Mouse (Mus musculus) heart, postnatal 0 days (tissue): ENCODE results near the gene Fam25c. TPM values are rescaled to one million over a fixed set of nuclear protein-coding genes. Genes with fewer than 3 reads are reported as not detected.
"Not testable (repeated sequence)": the region's sequence is repeated elsewhere in the genome, so short reads cannot be mapped to it uniquely, and the experiment has no call there.

ENCODE experiments used
- ATAC-seq: fragments of 200-750 bp; cut with Nextera tagmentation; 2 replicates; pipeline ENCODE4 v1.8.0; 2017; ENCODE audit warnings: low read depth, moderate number of reproducible peaks, moderate library complexity; ENCODE audit not compliant: insufficient read depth
- DNase-seq: peaks from one replicate; pipeline ENCODE4 v3.0.0-alpha.2; 2016; ENCODE audit warnings: low spot score
- H3K27ac ChIP-seq: fragments of 300-500 bp; sonication (generic); 2 replicates; pipeline ENCODE4 v1.5.1; 2014; ENCODE audit warnings: low read depth, mild to moderate bottlenecking
- H3K27me3 ChIP-seq: fragments of 300-500 bp; sonication (generic); 2 replicates; pipeline ENCODE4 v1.6.1; 2014; ENCODE audit warnings: low read length, mixed read lengths; ENCODE audit not compliant: control insufficient read depth, insufficient read depth
- H3K36me3 ChIP-seq: fragments of 300-500 bp; sonication (generic); replicated peaks from 2 replicates; pipeline ENCODE4 v1.6.1; 2014; ENCODE audit warnings: low read length, mixed read lengths; ENCODE audit not compliant: control insufficient read depth, insufficient read depth
- H3K4me1 ChIP-seq: fragments of 300-500 bp; sonication (generic); 2 replicates; pipeline ENCODE4 v1.6.1; 2014; ENCODE audit warnings: antibody characterized with exemption; ENCODE audit not compliant: control insufficient read depth, insufficient read depth
- H3K4me2 ChIP-seq: fragments of 300-500 bp; sonication (generic); 2 replicates; pipeline ENCODE4 v1.6.1; 2014; ENCODE audit warnings: low read depth, mild to moderate bottlenecking, low read length, moderate library complexity
- H3K4me3 ChIP-seq: fragments of 300-500 bp; sonication (generic); 2 replicates; pipeline ENCODE4 v1.5.1; 2014; ENCODE audit warnings: low read depth, low read length
- H3K9ac ChIP-seq: fragments of 300-500 bp; sonication (generic); replicated peaks from 2 replicates; pipeline ENCODE4 v1.6.1; 2014; ENCODE audit warnings: low read depth, low read length, mixed read lengths
- H3K9me3 ChIP-seq: fragments of 300-500 bp; sonication (generic); replicated peaks from 2 replicates; pipeline ENCODE4 v1.6.1; 2016; ENCODE audit warnings: low read length; ENCODE audit not compliant: control insufficient read depth
- CTCF ChIP-seq: IDR thresholded peaks from 2 replicates; pipeline ENCODE4 v1.5.1; 2016; ENCODE audit warnings: antibody characterized with exemption, control low read depth, low read depth
- EP300 ChIP-seq: IDR thresholded peaks from 2 replicates; pipeline ENCODE4 v1.6.1; 2016; ENCODE audit warnings: antibody characterized with exemption, low read depth
- WGBS: fragments of 180-500 bp; shearing (Covaris S2); extraction: QIAGEN DNeasy Blood & Tissue Kit; methylation state at CpG from one replicate; pipeline ENCODE4 v1.1.7; 2014; 5-methylcytosine and 5-hydroxymethylcytosine counted together
- polyA plus RNA-seq: library from polyadenylated mRNA; unstranded; fragments of >200 nt; fragmentation: Nextera tagmentation; extraction: Ambion mirVana; gene quantifications from 2 replicates; pipeline ENCODE4 v1.2.1, GENCODE M21; 2015
- total RNA-seq: library from RNA; depleted of rRNA; stranded (reverse); fragments of >200 nt; gene quantifications from 2 replicates; pipeline ENCODE4 v1.2.3, GENCODE M21; 2014; ENCODE audit warnings: low replicate concordance

The Fam25c gene
- total and polyA plus RNA-seq, 2 experiments from 2014 or later = not detected

DNA sequence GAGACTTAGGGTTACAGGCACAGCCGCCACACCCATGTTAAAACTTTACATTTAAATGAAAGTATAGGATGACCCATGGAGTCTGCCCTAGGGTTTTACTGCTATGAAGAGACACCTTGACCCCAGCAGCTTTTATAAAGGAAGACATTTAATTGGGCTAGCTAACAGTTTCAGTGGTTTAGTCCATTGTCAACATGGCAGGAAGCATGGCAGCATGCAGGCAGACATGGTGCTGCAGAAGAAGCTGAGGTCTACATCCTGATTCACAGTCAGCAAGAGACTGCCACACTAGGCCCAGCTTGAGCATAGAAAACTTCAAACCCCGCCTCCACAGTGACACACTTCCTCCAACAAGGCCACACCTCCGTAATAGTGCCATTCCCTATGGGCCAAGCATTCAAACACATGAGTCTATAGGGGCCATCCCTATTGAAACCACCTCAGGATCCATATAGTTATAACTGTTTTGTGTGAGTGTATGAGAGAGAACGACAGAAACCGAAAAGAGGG lies 31.6 kb downstream of the Fam25c start:
- Histone ChIP-seq H3K27me3 (no peaks in the 10 kb centered on the region), H3K4me1 (no peaks in the 10 kb centered on the region), H3K4me3 (no peak overlapping the region), H3K4me2 (no peak overlapping the region), H3K36me3 (peaks cover 55% of the 10 kb centered on the region), H3K9me3 (no peaks in the 10 kb centered on the region), H3K27ac (no peak overlapping the region), H3K9ac (no peak overlapping the region)
- 91% methylated on average over 5 of the region's 5 CpGs for WGBS
- DNase-seq (no peak), ATAC-seq (no peak)
- TF ChIP-seq CTCF = no peak
- TF ChIP-seq EP300 = no peak

- H3K9me3 ChIP-seq = no peaks in the 10 kb centered on the region
- no peak for DNase-seq
- H3K36me3 ChIP-seq = peaks cover 17% of the 10 kb centered on the region
- no peak overlapping the region for H3K9ac ChIP-seq
- ATAC-seq = no peak
- H3K4me2 ChIP-seq = no peak overlapping the region
- no peak for TF ChIP-seq CTCF
- TF ChIP-seq EP300 = no peak
- no peak overlapping the region for H3K4me3 ChIP-seq
- peaks cover 3% of the 10 kb centered on the region; the same call in 1 of the 2 replicates for H3K4me1 ChIP-seq
- H3K27me3 ChIP-seq = no peaks in the 10 kb centered on the region
- H3K27ac ChIP-seq = no peak overlapping the region
Observed at GRCm38 (mm10) chr14:34318113-34318512, 37.1 kb downstream of the Fam25c start.

DNA sequence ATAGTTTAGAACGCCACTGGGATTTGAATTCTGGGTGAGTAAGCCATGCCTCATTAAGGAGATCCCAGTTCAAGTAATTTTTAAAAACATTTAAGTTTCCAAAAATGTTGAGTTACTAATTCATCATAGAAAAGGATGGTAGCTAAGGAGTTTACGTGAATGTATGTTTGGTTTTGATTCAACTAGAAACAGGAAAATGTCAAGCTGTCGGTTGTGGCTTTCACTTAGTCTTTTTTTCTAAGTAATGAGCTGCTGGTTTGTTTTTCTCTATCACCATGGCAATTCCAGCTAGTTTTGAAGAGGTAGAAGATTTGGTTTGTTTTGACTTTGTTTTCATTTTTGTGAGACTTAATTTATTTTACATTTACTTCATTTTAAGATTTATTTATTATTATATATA lies 37.8 kb downstream of the Fam25c start:
- peaks cover 6% of the 10 kb centered on the region for H3K4me1 ChIP-seq
- peaks cover 13% of the 10 kb centered on the region for H3K36me3 ChIP-seq
- no peak overlapping the region for H3K4me3 ChIP-seq
- WGBS = 88% methylated on average over 3 of the region's 3 CpGs
- H3K27me3 ChIP-seq = no peaks in the 10 kb centered on the region
- H3K27ac ChIP-seq = no peak overlapping the region
- H3K9me3 ChIP-seq = no peaks in the 10 kb centered on the region
- H3K9ac ChIP-seq = no peak overlapping the region
- no peak for ATAC-seq
- no peak for DNase-seq
- TF ChIP-seq CTCF (no peak), EP300 (no peak)
- no peak overlapping the region for H3K4me2 ChIP-seq

GRCm38 (mm10) chr14:34316346-34316745 lies 38.9 kb downstream of the Fam25c start:
- no peak overlapping the region for H3K9ac ChIP-seq
- no peak overlapping the region for H3K4me3 ChIP-seq
- no peak for DNase-seq
- H3K9me3 ChIP-seq = no peaks in the 10 kb centered on the region
- peaks cover 9% of the 10 kb centered on the region for H3K36me3 ChIP-seq
- TF ChIP-seq CTCF (no peak), EP300 (no peak)
- H3K27ac ChIP-seq = no peak overlapping the region
- peaks cover 11% of the 10 kb centered on the region for H3K4me1 ChIP-seq
- H3K4me2 ChIP-seq = no peak overlapping the region
- H3K27me3 ChIP-seq = no peaks in the 10 kb centered on the region
- 92% methylated on average over 2 of the region's 2 CpGs for WGBS
- ATAC-seq = no peak

DNA sequence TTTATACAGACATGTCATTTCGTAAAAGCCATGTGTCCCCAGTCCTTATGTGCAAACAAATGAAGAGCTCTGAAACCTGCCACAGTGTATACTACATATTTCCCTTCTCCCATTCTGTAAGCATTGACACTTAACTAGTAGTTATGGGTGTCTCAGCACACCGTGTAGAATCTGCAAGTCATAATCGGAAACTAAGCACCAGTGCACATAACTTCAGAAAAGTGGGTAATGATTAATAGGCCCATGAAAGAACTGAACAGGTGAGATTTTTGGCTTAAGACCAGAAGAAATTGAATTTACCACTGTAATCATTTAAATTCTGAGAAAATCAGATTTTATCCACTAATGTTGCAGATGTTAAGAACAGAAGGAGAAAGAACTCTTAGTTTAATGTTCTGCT lies 40.4 kb downstream of the Fam25c start:
- ATAC-seq (no peak), DNase-seq (no peak)
- Histone ChIP-seq H3K4me2 (no peak overlapping the region), H3K9ac (no peak overlapping the region), H3K27ac (no peak overlapping the region), H3K4me3 (no peak overlapping the region), H3K9me3 (no peaks in the 10 kb centered on the region), H3K27me3 (no peaks in the 10 kb centered on the region), H3K36me3 (peaks cover 6% of the 10 kb centered on the region), H3K4me1 (peaks cover 11% of the 10 kb centered on the region)
- TF ChIP-seq EP300 = no peak
- no peak for TF ChIP-seq CTCF
- 85% methylated on average over 3 of the region's 3 CpGs for WGBS

DNA sequence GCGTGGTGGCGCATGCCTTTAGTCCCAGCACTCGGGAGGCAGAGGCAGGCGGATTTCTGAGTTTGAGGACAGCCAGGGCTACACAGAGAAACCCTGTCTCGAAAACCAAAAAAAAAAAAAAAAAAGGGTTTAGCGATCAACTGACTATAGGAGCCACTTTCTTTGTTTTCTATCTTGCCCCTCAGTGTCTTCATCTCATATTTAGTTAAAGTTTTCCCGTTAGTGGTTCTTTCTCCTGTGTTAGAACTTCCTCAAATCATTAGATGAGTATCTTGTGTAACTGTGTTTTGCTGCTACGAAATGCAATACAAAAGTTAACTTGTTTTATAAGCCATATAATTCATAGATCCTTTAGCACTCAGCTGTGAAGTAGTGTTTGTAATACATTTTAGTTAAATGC lies 40.9 kb downstream of the Fam25c start:
- H3K9me3 ChIP-seq, H3K4me2 ChIP-seq, H3K36me3 ChIP-seq, ATAC-seq, H3K27ac ChIP-seq, H3K4me3 ChIP-seq, H3K9ac ChIP-seq, DNase-seq, H3K27me3 ChIP-seq: not testable (repeated sequence)
- peaks cover 11% of the 10 kb centered on the region for H3K4me1 ChIP-seq
- WGBS = 87% methylated on average over 8 of the region's 8 CpGs
